Mouse (Mus musculus) myocyte (in vitro differentiated cells): ENCODE measurements around the gene Zdhhc18. TPM values are rescaled to one million over a fixed set of nuclear protein-coding genes. Genes with fewer than 3 reads are reported as not detected.

ENCODE experiments used
- H3K27me3 ChIP-seq: one replicate; pipeline ENCODE4 v1.6.1; 2011; ENCODE audit not compliant: control insufficient read depth, insufficient read depth, insufficient read length
- H3K36me3 ChIP-seq: one replicate; pipeline ENCODE4 v1.6.1; 2011; ENCODE audit not compliant: control insufficient read depth, insufficient read depth
- H3K4me2 ChIP-seq: one replicate; pipeline ENCODE4 v1.6.1; 2011; ENCODE audit warnings: low read depth, control low read depth
- H3K4me3 ChIP-seq: one replicate; pipeline ENCODE4 v1.5.1; 2011; ENCODE audit warnings: mild to moderate bottlenecking, control low read depth, moderate library complexity
- H3K79me2 ChIP-seq: one replicate; pipeline ENCODE4 v1.6.1; 2011; ENCODE audit not compliant: control insufficient read depth, insufficient read depth
- H3ac ChIP-seq: one replicate; pipeline ENCODE4 v1.6.1; 2011; ENCODE audit not compliant: control insufficient read depth, insufficient read length
- CEBPB ChIP-seq: IDR thresholded peaks from 2 replicates; pipeline ENCODE4 v1.6.1; 2011; ENCODE audit warnings: mild to moderate bottlenecking, moderate library complexity; ENCODE audit not compliant: poor library complexity, insufficient read depth, severe bottlenecking
- E2F4 ChIP-seq: IDR thresholded peaks from one replicate; pipeline ENCODE4 v1.6.1; 2011; ENCODE audit warnings: mild to moderate bottlenecking, control low read depth, moderate library complexity; ENCODE audit not compliant: insufficient read depth
- MAX ChIP-seq: IDR thresholded peaks from one replicate; pipeline ENCODE4 v1.6.1; 2011; ENCODE audit warnings: low read depth, mild to moderate bottlenecking, control low read depth
- MYOD1 ChIP-seq, 3 experiments: IDR thresholded peaks; one replicate each; pipeline ENCODE4 v1.6.1; 2011; ENCODE audit warnings: control low read depth in 2 of 3, low read depth in 2 of 3, mild to moderate bottlenecking in 2 of 3, moderate library complexity in 1 of 3; ENCODE audit not compliant: insufficient read length in 2 of 3, control insufficient read depth in 1 of 3
- MYOG ChIP-seq, 3 experiments: IDR thresholded peaks; one replicate each; pipeline ENCODE4 v1.6.1; 2011; ENCODE audit warnings: control low read depth in 2 of 3, low read depth in 2 of 3, mild to moderate bottlenecking in 2 of 3; ENCODE audit not compliant: insufficient read length in 2 of 3, control insufficient read depth in 1 of 3, insufficient read depth in 1 of 3
- POLR2A ChIP-seq: IDR thresholded peaks from one replicate; pipeline ENCODE4 v1.6.1; 2011; ENCODE audit warnings: low read depth, mild to moderate bottlenecking, control low read depth, moderate library complexity; ENCODE audit not compliant: insufficient read length
- POLR2AphosphoS2 ChIP-seq: IDR thresholded peaks from one replicate; pipeline ENCODE4 v1.6.1; 2011; ENCODE audit warnings: low read depth, control low read depth; ENCODE audit not compliant: insufficient read length
- REST ChIP-seq: IDR thresholded peaks from one replicate; pipeline ENCODE4 v1.6.1; 2011; ENCODE audit warnings: mild to moderate bottlenecking, control low read depth, moderate library complexity; ENCODE audit not compliant: insufficient read depth, insufficient read length
- SRF ChIP-seq: IDR thresholded peaks from one replicate; pipeline ENCODE4 v1.6.1; 2011; ENCODE audit warnings: low read depth; ENCODE audit not compliant: control insufficient read depth, insufficient read length
- TCF12 ChIP-seq: IDR thresholded peaks from one replicate; pipeline ENCODE4 v1.6.1; 2011; ENCODE audit warnings: mild to moderate bottlenecking, control low read depth; ENCODE audit not compliant: poor library complexity, insufficient read depth, severe bottlenecking
- TCF3 ChIP-seq: IDR thresholded peaks from one replicate; pipeline ENCODE4 v1.6.1; 2011; ENCODE audit warnings: low read depth, control low read depth; ENCODE audit not compliant: insufficient read length
- USF1 ChIP-seq: IDR thresholded peaks from one replicate; pipeline ENCODE4 v1.6.1; 2011; ENCODE audit warnings: low read depth, mild to moderate bottlenecking, control low read depth, moderate library complexity
- polyA plus RNA-seq: library from polyadenylated mRNA; unstranded; fragments of >200 nt; fragmentation: generic; extraction: Trizol; gene quantifications from one replicate; pipeline ENCODE4 v1.2.1, GENCODE M21; 2012; ENCODE audit warnings: missing spikeins

Gene Zdhhc18
- polyA plus RNA-seq, 1 experiment, result 14.3 TPM

DNA sequence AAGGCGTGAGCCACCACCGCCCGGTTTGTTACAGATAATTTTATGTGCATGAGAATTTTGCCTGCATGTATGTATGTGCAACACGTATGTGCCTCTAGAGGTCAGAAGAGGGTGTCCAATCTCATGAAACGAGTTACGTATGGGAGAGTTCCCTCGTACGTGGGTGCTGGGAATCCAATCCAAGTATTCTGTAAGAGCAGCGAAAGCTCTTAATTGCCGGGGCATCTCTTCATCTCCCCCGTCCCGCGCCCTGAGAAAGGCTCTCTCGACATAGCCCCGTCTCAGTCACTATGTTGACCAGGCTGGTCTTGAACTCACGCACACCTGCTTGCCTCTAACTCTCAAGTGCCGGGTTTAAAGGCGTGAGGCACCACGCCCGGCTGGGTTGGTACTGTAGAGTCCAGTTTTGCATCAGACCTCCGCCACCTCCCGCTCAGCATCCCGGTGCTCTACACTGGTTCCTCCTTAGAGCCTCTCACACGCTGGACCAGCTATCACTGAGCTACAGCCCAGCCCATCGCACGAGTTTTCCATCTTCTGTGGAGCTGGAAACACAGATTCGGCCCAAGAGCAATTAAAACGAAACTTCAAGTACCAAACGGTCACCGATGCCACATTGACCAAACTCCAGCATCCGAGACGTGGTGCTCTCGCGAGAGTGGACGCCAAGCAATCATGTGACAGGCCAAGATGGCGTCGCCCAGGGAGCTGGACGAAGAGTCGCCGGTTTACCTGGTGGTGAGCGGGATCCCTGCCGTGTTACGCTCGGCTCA lies 75.7 kb downstream of the Zdhhc18 start, which contains the start of gene Gpatch3:
Gene Gpatch3 (plus strand): TSS at position 676 of the 773 bp plus-strand sequence.
- peaks cover 6% of the 10 kb centered on the region for H3K79me2 ChIP-seq
- TF ChIP-seq POLR2A (peak; percentile 84), MAX (no peak), MYOG (IDR thresholded peaks at IDR 0.05; ENCODE audit: control insufficient read depth in 1 of 3, insufficient read depth in 1 of 3, insufficient read length in 2 of 3, low read depth in 2 of 3) (no peak), MYOD1 (IDR thresholded peaks at IDR 0.05; ENCODE audit: control insufficient read depth in 1 of 3, insufficient read length in 2 of 3, low read depth in 2 of 3) (no peak), CEBPB (no peak), SRF (no peak), POLR2AphosphoS2 (peak; percentile 79), USF1 (peak; percentile 99), TCF3 (no peak), TCF12 (no peak), E2F4 (no peak), REST (no peak)
- no peaks in the 10 kb centered on the region for H3K36me3 ChIP-seq
- peak within 1 kb of the TSS; percentile 20 for H3ac ChIP-seq
- no peaks in the 10 kb centered on the region for H3K27me3 ChIP-seq
- H3K4me3 ChIP-seq, result peak within 1 kb of the TSS; percentile 67
- peak within 1 kb of the TSS; percentile 79 for H3K4me2 ChIP-seq

DNA sequence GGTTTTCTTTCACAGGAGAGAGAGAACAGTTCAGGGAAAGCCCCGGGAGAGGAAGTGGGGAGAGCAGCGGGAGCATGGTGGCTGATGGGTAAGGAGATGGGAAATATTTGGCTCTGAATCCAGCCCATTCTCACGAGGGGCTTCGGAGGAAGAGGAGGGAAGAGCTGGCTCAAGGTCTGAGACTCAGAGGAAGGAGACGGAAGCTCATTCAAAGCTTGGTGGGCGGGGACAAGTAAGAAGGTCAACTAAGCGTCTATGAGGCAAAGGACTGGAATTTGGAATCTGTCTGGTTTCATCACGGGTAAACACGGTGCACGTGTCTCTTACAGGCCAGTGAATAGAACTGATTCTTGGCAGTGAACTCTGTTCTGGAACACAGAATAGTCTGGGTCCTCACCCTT lies 79.9 kb downstream of the Zdhhc18 start:
- Histone ChIP-seq H3K27me3 (no peaks in the 10 kb centered on the region), H3ac (no peak overlapping the region), H3K4me3 (no peak overlapping the region), H3K4me2 (peak overlapping the region; percentile 46), H3K79me2 (peaks cover 1% of the 10 kb centered on the region), H3K36me3 (no peaks in the 10 kb centered on the region)
- TF ChIP-seq TCF12, result no peak
- TF ChIP-seq CEBPB, result no peak
- no peak for TF ChIP-seq TCF3
- TF ChIP-seq MYOG (IDR thresholded peaks at IDR 0.05; ENCODE audit: control insufficient read depth in 1 of 3, insufficient read depth in 1 of 3, insufficient read length in 2 of 3, low read depth in 2 of 3), result no peak
- no peak for TF ChIP-seq REST
- TF ChIP-seq USF1, result no peak
- no peak for TF ChIP-seq MYOD1 (IDR thresholded peaks at IDR 0.05; ENCODE audit: control insufficient read depth in 1 of 3, insufficient read length in 2 of 3, low read depth in 2 of 3)
- no peak for TF ChIP-seq E2F4

DNA sequence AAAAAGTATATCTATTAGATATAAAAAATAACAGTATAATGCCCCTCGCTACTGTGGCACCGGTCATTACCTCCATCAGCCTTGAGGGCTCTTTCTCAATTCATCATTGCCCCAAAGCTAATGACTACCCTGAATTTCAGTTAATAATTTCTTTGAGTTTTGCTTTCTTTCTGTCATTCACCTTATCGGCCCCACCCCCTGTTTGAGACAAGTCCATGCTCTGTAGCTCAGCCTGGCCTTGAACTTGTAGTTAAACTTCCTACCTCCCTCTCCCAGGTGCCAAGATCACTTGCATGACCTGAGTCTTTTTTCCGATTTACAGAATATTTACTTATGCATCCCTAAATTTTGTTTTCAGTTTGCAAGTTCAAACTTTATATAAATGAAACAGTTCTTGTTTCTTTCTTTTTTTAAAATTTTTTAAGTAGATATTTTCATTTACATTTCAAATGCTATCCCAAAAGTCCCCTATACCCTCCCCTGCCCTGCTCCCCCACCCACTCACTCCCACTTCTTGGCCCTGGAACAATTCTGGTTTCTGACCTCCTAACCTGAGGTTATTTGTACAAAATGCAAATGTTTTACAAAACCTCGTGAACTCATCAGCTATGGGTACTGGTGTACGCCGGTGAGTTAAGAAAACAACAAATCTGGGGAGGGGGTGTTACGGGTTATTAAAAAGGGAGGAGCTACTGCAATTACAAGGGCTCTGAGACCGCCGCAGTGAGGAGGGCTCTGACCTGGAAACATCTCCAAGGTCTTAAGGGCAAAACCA lies 80.5 kb downstream of the Zdhhc18 start:
- no peak overlapping the region for H3ac ChIP-seq
- no peaks in the 10 kb centered on the region for H3K36me3 ChIP-seq
- H3K79me2 ChIP-seq, result no peaks in the 10 kb centered on the region
- H3K27me3 ChIP-seq, result no peaks in the 10 kb centered on the region
- H3K4me3 ChIP-seq, result no peak overlapping the region
- H3K4me2 ChIP-seq, result peak overlapping the region; percentile 46
- TF ChIP-seq POLR2AphosphoS2 (no peak), TCF3 (no peak), USF1 (no peak), TCF12 (no peak), CEBPB (no peak)

DNA sequence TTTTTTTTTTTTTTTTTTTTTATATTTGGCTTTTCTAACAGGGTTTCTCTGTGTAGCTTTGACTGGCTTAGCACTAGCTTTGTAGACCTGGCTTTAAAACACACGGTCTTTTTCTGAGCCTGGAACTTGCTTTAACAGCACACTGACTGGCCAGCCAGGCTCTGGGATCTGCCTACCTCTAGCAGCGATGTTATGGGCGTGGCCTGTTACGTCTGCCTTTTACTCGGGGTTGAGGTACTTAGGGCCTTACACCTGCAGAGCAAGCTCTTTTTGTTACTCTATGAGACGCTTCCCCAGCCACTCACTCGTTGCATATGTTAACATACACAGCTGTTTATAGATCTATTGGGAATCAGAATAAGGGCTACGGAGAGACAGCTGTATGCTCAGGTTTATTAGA lies 82.7 kb downstream of the Zdhhc18 start:
- no peak overlapping the region for H3ac ChIP-seq
- H3K4me3 ChIP-seq, result no peak overlapping the region
- no peak overlapping the region for H3K4me2 ChIP-seq
- no peaks in the 10 kb centered on the region for H3K79me2 ChIP-seq
- TF ChIP-seq MAX, result no peak
- no peak for TF ChIP-seq REST
- no peak for TF ChIP-seq TCF12
- no peak for TF ChIP-seq CEBPB
- TF ChIP-seq USF1, result no peak
- no peak for TF ChIP-seq SRF
- TF ChIP-seq TCF3, result no peak
- no peak for TF ChIP-seq POLR2A
- TF ChIP-seq E2F4, result no peak
- TF ChIP-seq MYOD1 (IDR thresholded peaks at IDR 0.05; ENCODE audit: control insufficient read depth in 1 of 3, insufficient read length in 2 of 3, low read depth in 2 of 3), result no peak
- no peak for TF ChIP-seq POLR2AphosphoS2
- no peak for TF ChIP-seq MYOG (IDR thresholded peaks at IDR 0.05; ENCODE audit: control insufficient read depth in 1 of 3, insufficient read depth in 1 of 3, insufficient read length in 2 of 3, low read depth in 2 of 3)
- no peaks in the 10 kb centered on the region for H3K36me3 ChIP-seq
- no peaks in the 10 kb centered on the region for H3K27me3 ChIP-seq
